Mouse (Mus musculus): ENCODE measurements around the gene Batf.

DNA sequence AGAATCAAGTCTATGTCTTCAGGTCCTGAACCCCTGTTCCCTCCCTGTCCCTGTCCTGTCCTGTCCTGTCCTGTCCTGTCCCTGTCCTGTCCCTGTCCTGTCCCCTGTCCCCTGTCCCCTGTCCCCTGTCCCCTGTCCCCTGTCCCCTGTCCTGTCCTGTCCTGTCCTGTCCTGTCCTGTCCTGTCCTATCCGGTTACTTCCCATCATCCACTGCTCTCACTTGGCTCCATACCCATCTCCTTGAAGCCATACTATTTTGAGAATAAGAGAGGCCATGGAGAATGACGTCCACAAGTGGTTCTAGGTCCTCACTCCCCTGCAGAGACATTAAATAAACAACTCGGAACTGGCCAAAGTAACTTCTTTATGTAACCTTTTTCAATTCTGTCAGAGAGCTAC lies 70.6 kb downstream of the Batf start:
- no peak for TF ChIP-seq CTCF (conservative IDR thresholded peaks at IDR 0.05; ENCODE audit: low read length)
- no peak for TF ChIP-seq POU5F1 (IDR thresholded peaks at IDR 0.05; ENCODE audit: borderline replicate concordance, low read length)
- TF ChIP-seq NANOG (IDR thresholded peaks at IDR 0.05; ENCODE audit: borderline replicate concordance, low read length): no peak

Data from E14TG2a.4 (cell line).